Mouse (Mus musculus) CD8-positive naive resting alpha-beta T cell, adult 2 months (primary cell): ENCODE data around the gene AC129217.1.
"Not testable (repeated sequence)": the region's sequence is repeated elsewhere in the genome, so short reads cannot be mapped to it uniquely, and the experiment has no call there.

Source experiments
- DNase-seq, 2 experiments: peaks; one replicate each; pipeline ENCODE4 v3.0.0; 2022; ENCODE audit warnings: low read depth in 2 of 2, low spot score in 2 of 2

AC129217.1 gene

GRCm38 (mm10) chr19:8864265-8864664 is 34.7 kb downstream of the AC129217.1 start:
- no peak for DNase-seq

GRCm38 (mm10) chr19:8870381-8870780 is 40.8 kb downstream of the AC129217.1 start:
- DNase-seq = not testable (repeated sequence)

DNA sequence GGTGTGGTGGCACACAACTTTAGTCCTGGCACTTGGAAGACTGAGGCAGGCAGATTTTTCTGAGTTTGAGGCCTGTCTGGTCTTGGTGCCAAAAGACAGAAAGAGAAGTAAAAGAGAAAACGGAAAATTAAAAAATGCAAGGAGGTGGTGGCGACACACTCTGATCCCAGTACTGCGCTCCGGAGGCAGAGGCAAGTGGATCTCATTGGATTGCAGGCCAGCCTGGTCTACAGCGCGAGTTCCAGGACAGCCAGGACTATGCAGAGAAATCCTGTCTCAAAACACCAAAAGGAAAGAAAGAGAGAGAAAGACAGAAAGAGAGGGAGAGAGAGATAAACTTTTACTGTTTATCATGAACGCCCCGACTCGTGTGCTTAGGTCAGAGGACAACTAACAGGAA is 41.3 kb downstream of the AC129217.1 start:
- no peak for DNase-seq

GRCm38 (mm10) chr19:8871267-8872186 is 42.0 kb downstream of the AC129217.1 start, which contains the start of gene Ubxn1:
Gene Ubxn1, plus strand, starts transcription at chr19:8871496.
- peak; percentile 89 to 95 for DNase-seq

DNA sequence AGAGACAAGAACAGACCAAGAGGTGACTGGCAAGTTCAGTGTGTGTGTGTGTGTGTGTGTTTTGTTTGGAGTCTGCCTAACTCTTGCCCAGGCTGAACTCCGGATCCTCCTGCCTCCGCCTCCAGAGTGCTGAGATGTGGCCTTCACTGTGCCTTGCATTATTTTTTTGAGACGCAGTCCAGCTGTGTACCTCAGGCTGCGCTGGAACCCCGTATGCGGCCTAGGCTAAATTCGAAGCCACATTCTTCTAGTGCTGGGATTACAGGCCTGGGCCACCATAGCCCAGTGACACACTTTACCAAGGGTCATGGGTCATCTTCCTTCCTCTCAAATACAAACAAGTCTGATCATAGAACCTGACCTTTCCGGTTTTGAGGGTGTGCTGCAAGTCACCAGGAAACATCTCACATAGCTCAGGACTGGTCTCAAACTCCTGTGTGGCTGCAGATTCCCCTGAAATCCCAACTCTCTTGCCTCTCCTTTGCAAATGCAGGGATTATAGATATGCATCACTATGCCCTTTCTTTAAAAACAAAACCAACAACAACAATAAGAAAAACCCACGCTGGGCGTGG is 42.8 kb downstream of the AC129217.1 start:
- DNase-seq = no peak

- DNase-seq = no peak
Observed at GRCm38 (mm10) chr19:8875031-8875430, 45.5 kb downstream of the AC129217.1 start.

DNA sequence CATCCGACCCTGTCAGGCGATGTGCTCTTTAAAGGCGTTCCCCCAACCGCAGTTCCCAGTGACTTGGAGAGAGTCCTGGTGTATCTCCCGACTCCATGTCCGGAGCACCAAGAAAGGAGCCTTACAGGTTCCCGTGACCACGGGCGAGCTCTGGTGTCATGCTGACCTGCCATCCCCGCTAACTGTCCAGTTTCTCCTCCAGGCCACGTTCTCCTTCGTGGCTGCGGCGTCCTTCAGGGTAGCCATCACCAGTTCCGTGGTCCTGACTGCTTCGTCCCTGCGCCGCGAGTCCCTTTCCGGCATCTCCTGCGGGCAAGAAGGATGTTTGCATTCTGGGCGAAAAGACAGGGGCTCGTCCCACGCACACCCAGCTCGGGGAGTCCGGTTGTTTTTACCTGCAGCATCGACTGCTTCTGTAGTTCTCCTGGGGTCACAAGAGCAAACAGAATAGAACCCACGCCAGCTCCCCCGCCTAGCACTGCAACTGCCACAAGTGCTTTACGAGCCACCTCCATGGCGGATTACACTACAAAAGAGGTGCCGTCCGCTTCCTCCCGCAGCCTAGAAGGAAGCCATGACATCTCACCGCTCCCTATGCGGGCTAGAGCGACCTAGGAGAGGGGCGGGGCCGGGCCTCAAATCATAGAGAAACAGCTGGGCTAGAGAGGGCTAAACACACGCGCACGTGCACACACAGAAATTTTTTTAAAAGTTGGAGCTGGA is 50.9 kb downstream of the AC129217.1 start, which contains the start of gene Uqcc3:
Uqcc3 (minus strand) TSS at position 613 of the 723 bp plus-strand sequence.
- DNase-seq = peak; percentile 83 to 90

DNA sequence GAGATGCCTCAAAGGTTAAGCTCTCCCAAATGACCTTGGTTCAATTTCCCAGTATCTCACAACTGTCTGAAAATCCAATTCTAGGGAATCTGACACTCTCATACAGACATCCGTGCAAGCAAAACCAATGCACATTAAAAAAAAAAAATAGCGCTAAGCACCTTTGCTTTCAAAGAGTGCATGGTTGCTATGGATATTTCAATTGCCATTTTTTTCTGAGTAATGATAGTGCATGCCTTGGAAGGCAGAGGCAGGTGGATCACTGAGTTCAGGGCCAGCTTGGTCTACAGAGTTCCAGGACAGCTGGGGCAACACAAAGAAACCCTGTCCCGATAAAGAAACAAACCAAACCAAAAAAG is 51.4 kb downstream of the AC129217.1 start:
- no peak for DNase-seq

DNA sequence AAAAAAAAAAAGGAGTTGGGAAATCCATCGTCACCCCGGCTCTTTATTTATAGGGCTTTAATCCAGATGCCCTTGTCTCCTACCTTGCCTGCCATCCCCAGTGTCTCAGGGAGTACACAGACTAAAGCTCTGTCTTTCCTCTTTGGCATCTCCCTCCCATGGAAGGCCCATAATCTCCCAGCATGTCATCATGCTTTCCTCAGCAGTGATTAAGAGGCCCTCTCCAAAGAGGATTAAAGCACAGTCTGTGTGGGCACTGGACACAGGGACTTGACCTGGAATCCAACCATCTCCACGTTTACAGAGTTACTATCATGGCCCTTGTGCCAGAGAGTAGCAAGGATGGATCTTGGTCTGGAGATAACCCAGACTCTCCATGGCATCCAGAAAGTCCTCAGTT is 54.0 kb downstream of the AC129217.1 start, which contains the start of the genes Lbhd1 and Gm49403:
Lbhd1 (plus strand) TSS at position 117 of the 400 bp plus-strand sequence.
Gm49403 (plus strand) TSS at position 315 of the 400 bp plus-strand sequence.
- no peak for DNase-seq

DNA sequence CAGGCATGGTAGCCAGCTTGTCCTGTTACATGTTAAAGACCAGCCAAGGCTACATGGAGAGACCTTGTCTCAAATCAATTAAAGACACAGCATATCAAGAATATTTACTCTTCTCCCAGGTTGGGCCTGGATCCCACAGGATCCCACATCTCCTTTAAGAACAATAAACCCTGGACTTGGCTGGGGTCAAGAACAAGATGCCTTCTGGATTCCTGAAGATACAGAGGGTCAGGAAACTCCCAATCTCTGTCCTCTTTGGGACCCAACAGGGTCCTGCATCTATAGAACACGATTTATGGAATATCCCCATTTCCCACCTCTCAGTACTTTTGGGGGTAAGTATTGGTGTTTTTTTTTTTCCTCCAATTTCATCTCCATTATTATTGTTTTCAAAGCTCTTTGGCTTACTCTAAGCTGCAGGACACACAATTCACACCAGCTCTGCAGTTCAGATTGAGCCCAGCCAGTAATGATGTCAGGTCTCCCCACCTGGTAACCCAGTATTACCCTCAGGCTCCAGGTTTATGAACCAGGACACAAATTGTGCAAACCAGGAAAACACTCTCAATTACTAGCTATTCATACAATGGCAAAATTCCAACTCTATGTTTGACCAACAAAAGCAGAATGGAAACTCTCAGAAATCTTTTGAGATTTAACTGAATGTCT is 57.5 kb downstream of the AC129217.1 start:
- no peak for DNase-seq

DNA sequence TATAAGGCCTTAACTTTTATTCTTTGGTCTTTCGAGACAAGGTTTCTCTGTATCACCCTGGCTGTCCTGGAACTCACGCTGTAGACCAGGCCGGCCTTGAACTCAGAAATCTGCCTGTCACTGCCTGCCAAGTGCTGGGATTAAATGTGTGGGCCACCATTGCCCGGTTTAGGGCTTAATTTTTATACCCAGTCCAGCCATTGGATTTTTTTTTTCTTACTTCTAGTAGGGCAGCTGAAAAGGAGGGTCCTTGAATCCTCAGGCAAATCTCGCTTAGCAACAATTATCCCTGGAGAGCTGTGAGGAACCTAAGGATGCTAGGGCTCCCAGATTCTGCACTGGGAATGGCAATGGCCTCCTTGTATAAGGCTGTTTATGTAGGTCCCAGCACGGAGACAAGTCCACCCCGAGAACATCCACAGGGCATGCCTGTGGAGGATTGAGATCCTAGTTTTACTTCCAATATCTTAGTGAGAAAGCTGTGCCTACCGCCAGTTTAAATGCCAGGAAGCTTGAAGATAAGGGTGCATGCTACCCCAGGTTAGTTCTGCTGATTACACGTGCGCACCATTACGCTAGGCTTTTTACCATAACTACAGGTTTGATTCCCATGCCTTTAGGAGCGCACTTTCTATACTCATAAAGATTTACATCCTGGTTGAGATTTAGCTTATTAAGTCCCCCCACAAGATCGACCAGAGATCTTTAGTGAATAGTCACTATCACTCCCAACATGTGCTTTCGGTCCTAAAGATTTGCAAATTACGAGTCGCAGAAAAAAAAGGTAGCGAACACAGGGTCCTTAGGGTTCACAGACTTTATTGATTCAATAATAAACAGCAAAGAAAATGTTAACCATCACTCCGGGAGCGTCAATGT is 58.3 kb downstream of the AC129217.1 start:
- no peak for DNase-seq

GRCm38 (mm10) chr19:8888511-8889385 is 59.2 kb downstream of the AC129217.1 start, which contains the start of the genes 1810009A15Rik and Gm49416:
Gene 1810009A15Rik, plus strand, starts transcription at chr19:8888853.
Gene Gm49416, plus strand, starts transcription at chr19:8888926.
- peak; percentile 94 for DNase-seq
